Mouse (Mus musculus) urinary bladder, postnatal 14 days (tissue): ENCODE results near the gene Adamts9.
A peak's percentile ranks its signal among the peaks of the same experiment; 100 is the strongest.

Source experiments
- DNase-seq: peaks from one replicate; pipeline ENCODE4 v3.0.0; 2021; ENCODE audit warnings: low spot score

Gene Adamts9

GRCm38 (mm10) chr6:92943057-92943781, at the start of gene Adamts9:
Gene Adamts9 (minus strand): TSS chr6:92943492.
- peak; percentile 86 for DNase-seq

- no peak for DNase-seq
Measured at GRCm38 (mm10) chr6:92991616-92992015, 48.3 kb upstream of the Adamts9 start.

GRCm38 (mm10) chr6:92988620-92988998, 45.3 kb upstream of the Adamts9 start:
- no peak for DNase-seq

GRCm38 (mm10) chr6:92987846-92988619, 44.7 kb upstream of the Adamts9 start:
- DNase-seq: no peak

GRCm38 (mm10) chr6:92987366-92987765, 44.1 kb upstream of the Adamts9 start:
- no peak for DNase-seq

- DNase-seq: peak; percentile 5
Measured at GRCm38 (mm10) chr6:92983421-92983820, 40.1 kb upstream of the Adamts9 start.

- no peak for DNase-seq
Measured at GRCm38 (mm10) chr6:92981451-92982186, 38.3 kb upstream of the Adamts9 start.

- DNase-seq: no peak
Measured at GRCm38 (mm10) chr6:92973340-92973739, 30.0 kb upstream of the Adamts9 start.

GRCm38 (mm10) chr6:92968718-92969117, 25.4 kb upstream of the Adamts9 start:
- no peak for DNase-seq

GRCm38 (mm10) chr6:92968216-92968615, 24.9 kb upstream of the Adamts9 start:
- no peak for DNase-seq

GRCm38 (mm10) chr6:92962966-92963365, 19.7 kb upstream of the Adamts9 start:
- DNase-seq: no peak

- DNase-seq: no peak
Measured at GRCm38 (mm10) chr6:92960997-92961396, 17.7 kb upstream of the Adamts9 start.

- no peak for DNase-seq
Measured at GRCm38 (mm10) chr6:92959416-92959815, 16.1 kb upstream of the Adamts9 start.

- DNase-seq: no peak
Measured at GRCm38 (mm10) chr6:92947337-92948042, 4.2 kb upstream of the Adamts9 start.

- no peak for DNase-seq
Measured at GRCm38 (mm10) chr6:92944711-92945110, 1.4 kb upstream of the Adamts9 start.

- no peak for DNase-seq
Measured at GRCm38 (mm10) chr6:92944048-92944685, 875 bp upstream of the Adamts9 start.

- peak; percentile 12 for DNase-seq
Measured at GRCm38 (mm10) chr6:92941756-92942420, 1.4 kb downstream of the Adamts9 start.

GRCm38 (mm10) chr6:92941281-92941731, 2.0 kb downstream of the Adamts9 start:
- peak; percentile 88 for DNase-seq

- peak; percentile 39 for DNase-seq
Measured at GRCm38 (mm10) chr6:92940191-92941131, 2.8 kb downstream of the Adamts9 start.

- DNase-seq: no peak
Measured at GRCm38 (mm10) chr6:92928261-92928660, 15.0 kb downstream of the Adamts9 start.
